Mouse (Mus musculus) hindbrain, embryonic 12.5 days (tissue): Measurements from ENCODE around the gene Proca1. TPM values are rescaled to one million over a fixed set of nuclear protein-coding genes. Genes with fewer than 3 reads are reported as not detected.
A peak's percentile ranks its signal among the peaks of the same experiment; 100 is the strongest.

Source experiments
- ATAC-seq: fragments of 200-750 bp; cut with Nextera tagmentation; 2 replicates; pipeline ENCODE4 v1.8.0; 2017; ENCODE audit warnings: moderate TSS enrichment; ENCODE audit not compliant: low FRiP score
- H3K27ac ChIP-seq: fragments of 300-500 bp; sonication (generic); 2 replicates; pipeline ENCODE4 v1.5.1; 2016; ENCODE audit warnings: mild to moderate bottlenecking
- H3K27me3 ChIP-seq: fragments of 300-500 bp; sonication (generic); 2 replicates; pipeline ENCODE4 v1.6.1; 2016; ENCODE audit warnings: mild to moderate bottlenecking
- H3K36me3 ChIP-seq: fragments of 300-500 bp; sonication (generic); 2 replicates; pipeline ENCODE4 v1.6.1; 2016; ENCODE audit warnings: mild to moderate bottlenecking
- H3K4me1 ChIP-seq: fragments of 300-500 bp; sonication (generic); 2 replicates; pipeline ENCODE4 v1.6.1; 2016
- H3K4me2 ChIP-seq: fragments of 300-500 bp; sonication (generic); replicated peaks from 2 replicates; pipeline ENCODE4 v1.6.1; 2016; ENCODE audit warnings: mild to moderate bottlenecking
- H3K4me3 ChIP-seq: fragments of 300-500 bp; sonication (generic); 2 replicates; pipeline ENCODE4 v1.5.1; 2016; ENCODE audit warnings: mild to moderate bottlenecking
- H3K9ac ChIP-seq: fragments of 300-500 bp; sonication (generic); 2 replicates; pipeline ENCODE4 v1.6.1; 2016; ENCODE audit warnings: mild to moderate bottlenecking, moderate library complexity
- H3K9me3 ChIP-seq: fragments of 300-500 bp; sonication (generic); replicated peaks from 2 replicates; pipeline ENCODE4 v1.6.1; 2016; ENCODE audit warnings: mild to moderate bottlenecking
- WGBS: fragments of 180-500 bp; shearing (Covaris S2); methylation state at CpG from one replicate; pipeline ENCODE4 v1.1.7; 2016; 5-methylcytosine and 5-hydroxymethylcytosine counted together
- polyA plus RNA-seq: library from polyadenylated mRNA; unstranded; fragments of >200 nt; fragmentation: Nextera tagmentation; extraction: Ambion mirVana; gene quantifications from 2 replicates; pipeline ENCODE4 v1.2.1, GENCODE M21; 2016

The Proca1 gene
- polyA plus RNA-seq, 1 experiment from 2014 or later, result 2.8 TPM

DNA sequence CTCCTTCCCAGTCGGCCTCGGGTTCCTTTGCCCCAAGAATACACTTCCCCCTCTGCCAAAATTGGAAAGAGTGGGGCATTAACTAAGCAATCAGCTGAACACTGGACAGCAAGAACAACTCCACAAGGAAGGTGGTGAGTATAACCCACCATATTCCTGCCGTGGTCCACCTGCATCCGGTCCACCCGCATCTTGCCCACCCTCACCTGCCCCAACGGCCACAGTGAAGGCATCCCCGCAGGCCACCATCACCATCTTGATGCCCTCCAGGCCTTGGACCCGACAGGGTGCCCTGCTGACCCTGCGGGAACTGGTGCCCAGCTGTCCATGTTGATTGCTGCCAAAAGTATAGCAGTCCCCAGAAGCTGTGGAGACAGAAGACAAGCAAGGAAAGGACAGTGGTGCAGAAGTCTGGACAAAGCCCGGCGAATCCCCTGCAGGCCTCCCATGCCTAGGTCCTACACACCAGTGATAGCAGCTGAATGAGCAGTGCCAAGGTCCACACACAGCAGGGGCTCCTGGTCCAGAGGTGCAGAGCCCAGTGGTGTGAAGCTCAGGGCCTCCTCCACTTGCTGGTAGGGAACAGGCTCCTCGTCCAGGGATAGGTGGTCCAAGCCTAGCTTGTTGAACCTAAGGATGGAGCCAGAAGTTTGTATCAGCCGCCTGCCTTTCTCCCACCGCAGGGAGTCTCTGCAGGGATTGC, 25.8 kb upstream of the Proca1 start:
- peaks cover 23% of the 10 kb centered on the region for H3K4me1 ChIP-seq
- H3K27me3 ChIP-seq, result no peaks in the 10 kb centered on the region
- H3K27ac ChIP-seq, result no peak overlapping the region
- H3K9ac ChIP-seq, result no peak overlapping the region
- ATAC-seq, result no peak
- 87% methylated on average over 14 of the region's 14 CpGs for WGBS
- no peaks in the 10 kb centered on the region for H3K9me3 ChIP-seq
- no peak overlapping the region for H3K4me2 ChIP-seq
- H3K36me3 ChIP-seq, result peaks cover 1% of the 10 kb centered on the region
- H3K4me3 ChIP-seq, result no peak overlapping the region

DNA sequence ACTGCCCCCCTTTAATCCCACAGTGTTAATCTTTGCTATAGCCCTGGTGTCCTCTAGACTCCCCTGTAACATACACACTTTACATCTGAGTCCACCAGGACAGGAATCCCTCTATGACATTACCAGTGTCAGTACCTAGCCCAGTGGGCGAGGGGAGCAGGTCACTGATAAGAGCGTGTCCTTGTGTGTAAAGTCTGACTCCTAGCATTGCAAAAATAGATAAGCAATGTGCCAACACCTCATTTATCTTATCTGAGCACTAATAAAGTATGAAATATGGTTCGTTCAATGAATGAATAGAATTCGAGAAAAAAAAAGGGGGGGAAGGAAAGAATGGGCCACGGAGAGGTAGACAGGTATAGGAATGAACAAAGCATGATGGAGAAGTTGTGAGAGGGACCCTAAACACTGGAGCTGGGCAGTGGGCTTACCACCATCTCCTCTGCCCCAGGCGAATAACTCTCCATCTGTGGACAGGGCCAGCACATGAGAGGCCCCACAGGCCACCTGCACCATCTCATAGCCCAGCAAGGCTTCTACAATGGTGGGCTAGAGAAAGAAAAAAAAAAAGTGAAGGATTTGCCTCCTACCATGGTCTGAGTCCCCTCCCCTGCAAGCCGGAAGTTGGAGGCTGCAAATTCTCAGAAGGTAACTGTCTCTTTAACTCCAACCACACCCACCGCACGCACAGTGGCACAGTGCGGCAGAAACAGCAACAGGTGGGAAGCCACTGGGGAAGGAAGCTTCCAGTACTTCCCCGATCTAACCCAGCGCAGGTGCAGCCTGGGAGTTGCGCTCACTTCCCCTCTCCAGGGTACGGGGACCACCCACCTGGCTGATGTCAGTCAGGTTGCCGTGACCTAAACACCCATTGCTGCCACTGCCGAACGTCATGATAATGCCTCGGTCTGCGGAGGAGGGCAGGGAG, 24.4 kb upstream of the Proca1 start:
- no peaks in the 10 kb centered on the region for H3K36me3 ChIP-seq
- H3K9me3 ChIP-seq, result no peaks in the 10 kb centered on the region
- H3K9ac ChIP-seq, result no peak overlapping the region
- no peak overlapping the region for H3K4me2 ChIP-seq
- no peak overlapping the region for H3K4me3 ChIP-seq
- H3K27ac ChIP-seq, result no peak overlapping the region
- ATAC-seq, result no peak
- 65% methylated on average over 19 of the region's 19 CpGs for WGBS
- H3K27me3 ChIP-seq, result no peaks in the 10 kb centered on the region
- H3K4me1 ChIP-seq, result peaks cover 9% of the 10 kb centered on the region

DNA sequence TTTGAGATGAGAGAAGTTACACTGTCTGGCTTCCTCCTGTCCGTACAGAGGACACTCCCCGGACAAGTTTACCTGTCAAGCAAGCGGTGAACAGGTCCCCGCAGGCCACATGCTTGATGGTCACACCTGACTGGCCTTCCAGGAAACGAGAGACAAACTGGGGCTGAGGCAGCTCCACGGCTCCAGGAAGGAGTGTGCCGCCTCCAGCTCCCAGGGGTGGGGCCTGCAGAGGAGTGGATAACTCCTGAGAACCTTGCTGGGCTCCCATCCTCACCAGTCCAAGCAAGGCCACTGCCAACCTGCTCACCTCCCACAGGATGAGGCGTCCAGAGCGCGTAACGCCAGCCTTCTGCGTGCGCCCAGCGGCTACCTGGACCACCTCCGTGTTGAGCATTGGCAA, 22.9 kb upstream of the Proca1 start:
- Histone ChIP-seq H3K4me2 (no peak overlapping the region), H3K4me1 (peaks cover 7% of the 10 kb centered on the region), H3K27ac (no peak overlapping the region), H3K27me3 (no peaks in the 10 kb centered on the region), H3K9ac (no peak overlapping the region), H3K36me3 (no peaks in the 10 kb centered on the region), H3K4me3 (no peak overlapping the region), H3K9me3 (no peaks in the 10 kb centered on the region)
- WGBS, result 88% methylated on average over 15 of the region's 15 CpGs
- ATAC-seq, result no peak

DNA sequence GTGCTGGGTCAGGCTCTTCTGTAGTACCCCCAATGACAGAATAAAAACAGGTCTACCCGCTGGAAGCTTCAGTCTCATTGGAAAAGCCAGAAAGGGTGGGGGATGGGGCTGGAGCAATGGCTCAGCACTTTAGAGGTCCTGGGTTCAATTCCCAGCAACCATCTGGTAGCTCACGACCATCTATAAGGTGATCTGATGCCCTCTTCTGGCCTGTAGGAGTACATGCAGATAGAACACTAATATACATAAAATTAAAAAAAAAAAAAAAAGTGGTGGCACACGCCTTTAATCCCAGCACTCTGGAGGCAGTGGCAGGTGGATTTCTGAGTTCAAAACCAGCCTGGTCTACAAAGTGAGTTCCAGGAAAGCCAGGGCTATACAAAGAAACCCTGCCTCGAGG, 21.9 kb upstream of the Proca1 start:
- Histone ChIP-seq H3K4me3 (no peak overlapping the region), H3K27ac (no peak overlapping the region), H3K9me3 (no peaks in the 10 kb centered on the region), H3K4me1 (peaks cover 3% of the 10 kb centered on the region; the same call in 1 of the 2 replicates), H3K27me3 (no peaks in the 10 kb centered on the region), H3K9ac (no peak overlapping the region), H3K4me2 (no peak overlapping the region), H3K36me3 (no peaks in the 10 kb centered on the region)
- ATAC-seq, result no peak
- 66% methylated on average over 4 of the region's 4 CpGs for WGBS

DNA sequence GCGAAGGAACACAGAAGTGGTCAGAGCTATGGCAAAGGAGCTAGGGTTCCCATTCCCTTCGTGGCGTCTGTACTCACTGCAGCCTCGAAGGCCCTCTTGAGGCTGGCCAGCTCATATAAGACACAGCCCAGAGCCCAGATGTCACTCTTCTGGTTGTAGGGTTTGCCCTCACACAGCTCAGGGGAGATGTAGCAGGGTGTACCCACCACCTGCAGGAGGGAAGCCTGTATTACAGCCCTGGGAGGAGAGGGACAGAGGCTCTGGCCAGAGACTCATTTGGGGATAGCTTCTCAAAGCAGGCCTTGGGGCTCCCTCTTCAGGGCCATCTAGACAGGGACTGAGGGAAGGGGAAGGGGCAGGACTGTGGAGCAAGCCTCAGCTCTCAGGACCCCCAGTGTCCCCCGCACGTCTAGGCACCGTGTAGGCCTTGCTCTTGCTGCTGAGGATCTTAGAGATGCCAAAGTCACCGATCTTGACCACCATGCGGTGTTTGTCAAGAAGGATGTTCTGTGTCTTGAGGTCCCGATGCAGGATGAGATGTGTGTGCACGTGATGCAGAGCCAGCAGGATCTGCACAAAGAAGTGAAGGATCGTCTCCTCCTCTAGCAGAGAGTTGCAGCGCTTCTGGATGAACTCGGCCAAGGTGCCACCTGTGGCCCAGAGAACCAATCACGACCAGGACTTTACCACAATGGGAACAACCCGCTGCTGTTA, 21.0 kb upstream of the Proca1 start:
- ATAC-seq, result no peak
- no peaks in the 10 kb centered on the region for H3K27me3 ChIP-seq
- H3K36me3 ChIP-seq, result no peaks in the 10 kb centered on the region
- peaks cover 10% of the 10 kb centered on the region for H3K4me1 ChIP-seq
- WGBS, result 83% methylated on average over 16 of the region's 16 CpGs
- no peak overlapping the region for H3K9ac ChIP-seq
- no peaks in the 10 kb centered on the region for H3K9me3 ChIP-seq
- no peak overlapping the region for H3K27ac ChIP-seq
- H3K4me2 ChIP-seq, result no peak overlapping the region
- H3K4me3 ChIP-seq, result no peak overlapping the region

DNA sequence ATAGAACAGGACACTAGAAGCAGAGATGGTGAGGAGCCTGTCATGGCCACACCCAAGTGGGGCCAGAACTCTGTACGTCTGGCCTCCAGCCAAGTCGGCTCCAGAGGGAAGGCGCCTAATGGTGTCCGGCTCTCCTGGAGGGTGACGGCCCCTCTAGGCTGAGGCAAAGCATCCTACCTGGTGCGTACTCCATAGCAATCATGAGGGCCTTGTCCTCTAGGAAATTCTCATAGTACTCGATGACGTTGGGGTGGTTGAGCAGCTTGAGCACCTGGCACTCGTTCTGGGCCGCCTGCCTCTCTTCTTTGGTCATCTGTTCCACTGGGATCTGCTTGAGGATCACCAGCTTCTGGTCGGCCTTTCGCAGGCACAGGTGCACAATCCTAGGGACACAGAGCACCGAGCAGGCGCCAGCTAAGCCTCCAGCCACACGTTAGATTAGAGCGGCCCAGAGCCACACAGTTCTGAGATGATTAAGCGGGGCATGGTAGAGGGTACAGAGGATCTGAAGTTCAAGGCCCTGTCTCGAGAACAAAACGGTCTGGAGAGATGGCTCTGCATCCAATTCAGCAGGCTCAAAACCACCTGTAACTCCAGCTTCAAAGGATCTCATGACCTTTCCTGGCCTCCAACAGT, 20.3 kb upstream of the Proca1 start:
- H3K9me3 ChIP-seq, result no peaks in the 10 kb centered on the region
- H3K27me3 ChIP-seq, result no peaks in the 10 kb centered on the region
- no peak for ATAC-seq
- H3K27ac ChIP-seq, result no peak overlapping the region
- H3K4me3 ChIP-seq, result no peak overlapping the region
- no peak overlapping the region for H3K9ac ChIP-seq
- peaks cover 15% of the 10 kb centered on the region for H3K4me1 ChIP-seq
- H3K36me3 ChIP-seq, result no peaks in the 10 kb centered on the region
- 86% methylated on average over 19 of the region's 19 CpGs for WGBS
- H3K4me2 ChIP-seq, result no peak overlapping the region

DNA sequence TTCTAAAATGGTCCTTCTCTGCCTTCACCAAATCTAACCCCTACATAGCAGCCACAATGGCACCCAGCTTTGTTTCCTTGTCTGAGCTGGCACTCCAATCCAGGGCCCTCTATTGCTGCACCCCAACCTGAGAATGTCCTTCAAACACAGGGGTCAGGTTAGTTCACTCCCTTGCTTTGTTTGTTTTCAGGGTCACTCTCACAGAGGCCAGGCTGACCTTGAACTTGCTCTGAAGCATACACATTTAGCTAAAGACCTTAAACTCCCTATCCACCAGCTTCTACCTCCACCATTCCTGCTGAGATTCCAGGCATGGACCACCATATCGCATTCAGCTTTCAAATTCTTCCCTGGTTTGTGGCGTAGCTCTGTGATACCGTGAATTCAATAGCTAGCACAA, 18.7 kb upstream of the Proca1 start:
- no peaks in the 10 kb centered on the region for H3K27me3 ChIP-seq
- no peak overlapping the region for H3K4me2 ChIP-seq
- H3K36me3 ChIP-seq, result peaks cover 2% of the 10 kb centered on the region; the same call in 1 of the 2 replicates
- ATAC-seq, result no peak
- WGBS, result 91% methylated on average over 3 of the region's 3 CpGs
- no peaks in the 10 kb centered on the region for H3K9me3 ChIP-seq
- H3K9ac ChIP-seq, result no peak overlapping the region
- H3K4me1 ChIP-seq, result peaks cover 30% of the 10 kb centered on the region
- no peak overlapping the region for H3K4me3 ChIP-seq
- H3K27ac ChIP-seq, result no peak overlapping the region

DNA sequence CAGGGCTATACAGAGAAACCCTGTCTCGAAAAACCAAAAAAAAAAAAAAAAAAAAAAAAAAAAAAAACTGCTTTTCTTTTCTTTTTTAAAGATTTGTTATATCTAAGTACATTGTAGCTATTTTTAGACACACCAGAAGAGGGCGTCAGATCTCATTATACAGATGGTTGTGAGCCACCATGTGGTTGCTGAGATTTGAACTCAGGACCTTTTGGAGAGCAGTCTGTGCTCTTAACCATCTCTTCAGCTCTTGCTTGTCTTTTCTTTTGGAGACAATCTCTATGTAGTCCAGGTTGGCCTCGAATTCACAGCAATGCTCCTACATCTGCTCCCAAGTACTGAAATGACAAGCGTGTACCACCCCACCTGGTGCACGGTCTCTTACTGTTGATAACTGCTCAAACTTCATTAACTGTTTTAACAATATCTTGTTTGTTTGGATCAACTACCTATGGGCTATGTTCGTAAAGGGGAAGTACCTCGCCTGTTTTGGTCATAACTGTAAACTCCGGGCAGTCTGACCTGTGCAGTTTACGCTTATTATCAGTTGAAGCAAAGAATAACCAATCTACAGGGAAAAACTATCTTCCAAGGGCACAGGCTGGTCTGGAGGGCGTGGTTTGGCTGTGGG, 17.3 kb upstream of the Proca1 start:
- no peaks in the 10 kb centered on the region for H3K9me3 ChIP-seq
- peaks cover 16% of the 10 kb centered on the region for H3K36me3 ChIP-seq
- peak overlapping the region; percentile 56 for H3K9ac ChIP-seq
- 5% methylated on average over 9 of the region's 10 CpGs for WGBS
- H3K27me3 ChIP-seq, result no peaks in the 10 kb centered on the region
- no peak; the same call in 1 of the 2 replicates for ATAC-seq
- peak overlapping the region; percentile 53 for H3K4me3 ChIP-seq
- peaks cover 42% of the 10 kb centered on the region for H3K4me1 ChIP-seq
- H3K27ac ChIP-seq, result no peak overlapping the region; the same call in 1 of the 2 replicates
- H3K4me2 ChIP-seq, result peak overlapping the region; percentile 90

DNA sequence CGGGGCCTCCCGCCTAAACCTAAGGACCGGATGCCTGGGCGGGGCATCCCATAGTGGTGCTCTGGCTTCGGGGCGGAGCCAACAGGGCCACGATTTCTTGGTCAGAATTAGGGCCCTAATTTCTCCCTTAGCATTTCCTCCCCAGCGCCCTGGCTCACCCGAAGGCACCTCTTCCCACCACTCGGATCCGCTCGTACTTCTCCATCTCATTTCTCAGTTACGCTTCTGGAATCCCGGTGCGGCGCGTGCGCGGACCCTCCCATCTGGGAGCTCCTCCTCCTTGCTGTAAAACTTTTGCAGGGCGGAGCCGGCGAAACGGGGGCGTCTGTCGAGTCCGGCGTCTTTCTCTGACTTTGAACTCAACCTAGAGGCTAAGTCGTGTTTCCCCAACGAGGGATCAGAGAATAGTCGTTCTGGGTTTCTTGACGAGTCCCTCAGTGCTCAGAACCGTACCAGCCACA, 16.8 kb upstream of the Proca1 start, which contains the start of the genes Nek8 and Tlcd1:
Nek8 (minus strand) TSS at position 274 of the 461 bp plus-strand sequence.
Tlcd1 (plus strand) TSS at position 310 of the 461 bp plus-strand sequence.
- H3K4me1 ChIP-seq, result peaks cover 42% of the 10 kb centered on the region
- peak within 1 kb of the TSS; percentile 53 for H3K4me3 ChIP-seq
- peak within 1 kb of the TSS; percentile 90 for H3K4me2 ChIP-seq
- H3K36me3 ChIP-seq, result peaks cover 22% of the 10 kb centered on the region
- no peaks in the 10 kb centered on the region for H3K27me3 ChIP-seq
- WGBS, result under 1% methylated on average over 32 of the region's 32 CpGs
- H3K27ac ChIP-seq, result peak within 1 kb of the TSS; percentile 70
- peak within 1 kb of the TSS; percentile 56 for H3K9ac ChIP-seq
- no peaks in the 10 kb centered on the region for H3K9me3 ChIP-seq
- peak; percentile 66 for ATAC-seq

DNA sequence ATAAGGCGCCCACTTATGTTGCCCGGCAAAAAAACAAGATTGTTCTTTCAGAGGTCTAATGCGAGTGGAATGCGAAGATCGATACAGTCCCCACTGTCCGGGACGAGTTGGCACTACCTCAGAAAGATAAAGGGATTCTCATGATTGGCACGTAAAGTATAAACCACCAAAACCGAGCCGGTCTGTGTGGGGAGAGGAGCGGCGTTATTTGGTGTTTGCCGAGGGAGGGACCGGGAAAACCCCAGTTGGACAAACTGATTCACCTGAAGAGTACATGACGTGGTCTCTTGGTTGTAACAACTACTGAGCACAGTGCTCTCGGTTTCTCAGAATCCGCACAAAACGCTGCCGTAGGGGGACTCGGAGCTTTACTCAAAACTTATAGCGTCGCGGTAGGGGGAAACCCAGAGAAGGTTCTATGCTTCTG, 16.3 kb upstream of the Proca1 start:
- Histone ChIP-seq H3K9ac (peak overlapping the region; percentile 56), H3K4me3 (peak overlapping the region; percentile 53), H3K27me3 (no peaks in the 10 kb centered on the region), H3K4me1 (peaks cover 46% of the 10 kb centered on the region), H3K27ac (peak overlapping the region; percentile 70; the same call in 1 of the 2 replicates), H3K36me3 (peaks cover 22% of the 10 kb centered on the region), H3K9me3 (no peaks in the 10 kb centered on the region), H3K4me2 (peak overlapping the region; percentile 90)
- ATAC-seq, result no peak
- 2% methylated on average over 23 of the region's 23 CpGs for WGBS

DNA sequence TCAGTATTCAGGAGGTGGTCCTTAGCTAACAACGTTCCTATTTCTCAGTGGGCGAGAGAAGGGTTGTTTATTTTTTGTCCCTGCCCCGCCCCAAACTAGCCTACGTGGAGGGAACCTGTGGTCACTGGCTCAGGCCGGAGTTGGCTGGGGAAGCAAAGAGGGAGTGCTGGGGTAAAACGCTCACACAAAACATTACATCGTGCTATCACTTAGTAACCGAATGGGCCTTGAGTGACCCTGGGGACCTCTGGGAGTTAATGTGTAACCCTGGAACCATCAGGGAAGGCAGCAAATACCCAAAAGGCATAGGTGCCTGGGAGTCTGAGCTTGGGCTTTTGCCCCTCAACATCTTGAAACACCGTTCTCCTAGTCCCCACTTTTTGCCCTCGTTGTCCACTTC, 15.8 kb upstream of the Proca1 start:
- Histone ChIP-seq H3K4me1 (peaks cover 52% of the 10 kb centered on the region), H3K9ac (no peak overlapping the region)
- 2% methylated on average over 10 of the region's 10 CpGs for WGBS

More for the DNA sequence above, 15.8 kb upstream of the Proca1 start:
- no peak for ATAC-seq
- H3K4me2 ChIP-seq, result peak overlapping the region; percentile 90
- no peaks in the 10 kb centered on the region for H3K27me3 ChIP-seq
- H3K36me3 ChIP-seq, result peaks cover 22% of the 10 kb centered on the region
- peak overlapping the region; percentile 90; the same call in 1 of the 2 replicates for H3K27ac ChIP-seq
- no peaks in the 10 kb centered on the region for H3K9me3 ChIP-seq
- peak overlapping the region; percentile 53 for H3K4me3 ChIP-seq
